17 mouse cellular contexts compared by ENCODE assay signal in genomic region chr17:11156119-11156518, GRCm38 (mm10).
"Had no signal": no experiment of that assay in that cellular context is flagged by ENCODE, and none has a peak within 500 bp of the region (broad histone marks: within the 10 kb centered on the region; RNA-seq: fewer than 3 reads in every experiment).

No protein-coding gene starts in this region.

- DNase-seq: kidney, adult 2 months; kidney, postnatal 14 days; lung, embryonic 14.5 days; lung, postnatal 10 days; retina, postnatal 1 day; right cerebral cortex, postnatal 4 days; spleen, adult 18-20 months; thymus, adult 2 months; thymus, postnatal 25 days had no signal

- H3K4me2 ChIP-seq: kidney, embryonic 15.5 days; limb, embryonic 15.5 days; liver, embryonic 12.5 days; lung, embryonic 14.5 days; midbrain, embryonic 11.5 days; neural tube, embryonic 13.5 days had no signal

- H3K4me1 ChIP-seq: kidney, embryonic 15.5 days; limb, embryonic 15.5 days; liver, embryonic 12.5 days; megakaryocyte, embryonic 14.5 days had no signal

- H3K9ac ChIP-seq: kidney, embryonic 15.5 days; limb, embryonic 15.5 days; liver, embryonic 12.5 days; lung, embryonic 14.5 days; neural tube, embryonic 13.5 days had no signal

- H3K9me3 ChIP-seq: kidney, embryonic 15.5 days; limb, embryonic 15.5 days; liver, embryonic 12.5 days; megakaryocyte, embryonic 14.5 days; neural tube, embryonic 13.5 days had no signal

- H3K27me3 ChIP-seq: kidney, embryonic 15.5 days; limb, embryonic 15.5 days; liver, embryonic 12.5 days; megakaryocyte, embryonic 14.5 days; neural tube, embryonic 13.5 days had no signal

- H3K27ac ChIP-seq: kidney, embryonic 15.5 days; limb, embryonic 15.5 days; liver, embryonic 12.5 days; macrophage; neural tube, embryonic 13.5 days had no signal

- ATAC-seq: liver, embryonic 12.5 days; midbrain, embryonic 16.5 days had no signal

- H3K4me3 ChIP-seq: kidney, embryonic 15.5 days; limb, embryonic 15.5 days; liver, embryonic 12.5 days; megakaryocyte, embryonic 14.5 days; neural tube, embryonic 13.5 days had no signal

- H3K36me3 ChIP-seq: kidney, embryonic 15.5 days; limb, embryonic 15.5 days; liver, embryonic 12.5 days; neural tube, embryonic 13.5 days had no signal
